Mouse (Mus musculus) kidney, adult 2 months (tissue): ENCODE results near the gene Ccn5.

Experiments
- CTCF ChIP-seq: fragments of 200-500 bp; conservative IDR thresholded peaks from 2 replicates; pipeline ENCODE4 v1.5.1; 2011; ENCODE audit warnings: low read depth, mild to moderate bottlenecking, control low read depth, low read length, moderate library complexity, mixed read lengths; ENCODE audit not compliant: insufficient read depth, insufficient read length
- POLR2A ChIP-seq: fragments of 200-500 bp; IDR thresholded peaks from one replicate; pipeline ENCODE4 v1.6.1; 2011; ENCODE audit warnings: low read depth, low read length, control low read depth

DNA sequence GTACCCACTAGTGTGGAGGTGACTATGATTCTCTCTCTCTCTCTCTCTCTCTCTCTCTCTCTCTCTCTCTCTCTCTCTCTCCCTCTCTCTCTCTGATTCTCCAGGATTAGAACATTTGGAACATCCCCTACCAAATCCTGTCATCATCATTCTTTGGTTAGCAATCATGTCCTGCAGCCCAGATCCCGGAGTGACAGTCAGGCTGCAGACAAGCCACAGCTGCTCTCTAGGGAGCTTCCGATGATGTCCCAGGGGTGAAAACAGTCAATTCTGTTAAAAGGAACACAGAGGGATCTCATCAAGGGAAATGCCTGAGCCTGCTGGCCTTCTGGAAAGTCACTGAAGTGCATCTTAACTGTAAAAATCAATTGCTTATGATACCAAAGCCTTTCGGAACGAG, 21.4 kb downstream of the Ccn5 start:
- TF ChIP-seq POLR2A (no peak), CTCF (no peak)
